Mouse (Mus musculus) spleen, adult 2 months (tissue): ENCODE results near the gene Gnat2. TPM values are rescaled to one million over a fixed set of nuclear protein-coding genes. Genes with fewer than 3 reads are reported as not detected.

Source experiments
- DNase-seq, 2 experiments: peaks; one replicate each; pipeline versions ENCODE4 v3.0.0 to v3.0.0-alpha.2; 2012 to 2021; ENCODE audit warnings: low spot score in 2 of 2, low read depth in 1 of 2
- H3K27ac ChIP-seq: fragments of 200-500 bp; 2 replicates; pipeline ENCODE4 v1.5.1; 2012; ENCODE audit warnings: low read length, inconsistent platforms; ENCODE audit not compliant: insufficient read depth
- H3K27me3 ChIP-seq: fragments of 200-500 bp; 2 replicates; pipeline ENCODE4 v1.6.1; 2012; ENCODE audit warnings: mild to moderate bottlenecking, moderate library complexity, low read length, inconsistent platforms; ENCODE audit not compliant: control insufficient read depth, insufficient read depth
- H3K36me3 ChIP-seq: fragments of 200-500 bp; 2 replicates; pipeline ENCODE4 v1.6.1; 2012; ENCODE audit warnings: mild to moderate bottlenecking, low read length, inconsistent platforms; ENCODE audit not compliant: control insufficient read depth, insufficient read depth
- H3K4me1 ChIP-seq: fragments of 200-500 bp; 2 replicates; pipeline ENCODE4 v1.6.1; 2011; ENCODE audit warnings: inconsistent platforms; ENCODE audit not compliant: control insufficient read depth, insufficient read depth, insufficient read length
- H3K4me3 ChIP-seq: fragments of 200-500 bp; 2 replicates; pipeline ENCODE4 v1.5.1; 2011; ENCODE audit warnings: mild to moderate bottlenecking, inconsistent platforms; ENCODE audit not compliant: insufficient read depth, insufficient read length; ENCODE audit errors: extremely low read depth
- CTCF ChIP-seq: fragments of 200-500 bp; IDR thresholded peaks from 2 replicates; pipeline ENCODE4 v1.5.1; 2011; ENCODE audit warnings: mild to moderate bottlenecking, inconsistent platforms; ENCODE audit not compliant: insufficient read depth, insufficient read length, insufficient replicate concordance; ENCODE audit errors: extremely low read depth
- POLR2A ChIP-seq: fragments of 200-500 bp; IDR thresholded peaks from 2 replicates; pipeline ENCODE4 v1.6.1; 2011; ENCODE audit warnings: low read depth, low read length, inconsistent platforms
- WGBS: fragments of 180-500 bp; shearing (Covaris S2); methylation state at CpG from one replicate; pipeline ENCODE4 v1.1.7; 2018; 5-methylcytosine and 5-hydroxymethylcytosine counted together
- polyA plus RNA-seq: library from polyadenylated mRNA; depleted of rRNA; stranded (reverse); fragments of >200 nt; gene quantifications from 2 replicates; pipeline ENCODE4 v1.2.3, GENCODE M21; 2012

Gene Gnat2
- polyA plus RNA-seq, 1 experiment: 0.18 TPM

DNA sequence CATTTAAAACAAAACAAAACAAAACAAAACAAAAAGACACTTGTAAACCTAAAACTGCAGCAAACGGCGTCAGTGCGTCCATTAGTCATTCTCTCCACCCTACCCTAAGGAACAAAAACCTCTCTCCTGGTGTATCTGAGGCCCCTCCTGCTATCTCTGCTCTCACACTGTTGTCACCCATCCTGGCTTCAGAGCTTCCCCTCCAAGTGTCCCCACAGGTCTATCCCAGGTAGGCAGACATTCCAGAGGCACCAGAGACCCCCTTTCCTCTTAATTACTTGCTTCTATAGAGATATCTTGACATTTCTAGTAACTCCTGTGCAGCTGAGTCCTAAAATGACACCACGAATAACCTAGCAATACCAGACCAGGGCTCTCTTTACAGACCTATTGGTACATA is 36.8 kb downstream of the Gnat2 start:
- Histone ChIP-seq H3K4me1 (peaks cover 5% of the 10 kb centered on the region; the same call in 1 of the 2 replicates), H3K36me3 (no peaks in the 10 kb centered on the region), H3K27ac (no peak overlapping the region), H3K27me3 (no peaks in the 10 kb centered on the region), H3K4me3 (no peak overlapping the region)
- no peak for TF ChIP-seq CTCF
- no peak for TF ChIP-seq POLR2A
- WGBS: 89% methylated on average over 4 of the region's 4 CpGs
- no peak for DNase-seq

DNA sequence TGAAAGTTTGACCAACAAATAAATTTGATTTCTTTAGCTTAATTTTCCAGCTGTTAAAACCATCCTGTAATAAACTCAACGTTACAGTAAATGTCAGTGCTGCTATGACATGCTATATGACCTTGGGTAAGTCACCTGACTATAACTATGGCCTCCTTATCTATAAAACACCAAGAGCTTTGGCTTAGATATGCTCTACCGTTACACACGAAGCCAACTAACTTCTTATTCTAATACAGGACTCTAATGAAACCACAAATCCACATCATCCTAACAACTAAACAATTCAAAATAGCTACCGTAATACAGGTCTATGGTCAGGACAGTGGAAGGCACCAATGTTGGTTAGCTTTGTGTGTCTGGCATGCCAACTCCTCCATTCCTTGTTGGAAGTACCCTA is 37.2 kb downstream of the Gnat2 start:
- no peak for TF ChIP-seq CTCF
- TF ChIP-seq POLR2A: no peak
- Histone ChIP-seq H3K27ac (no peak overlapping the region), H3K27me3 (no peaks in the 10 kb centered on the region), H3K36me3 (no peaks in the 10 kb centered on the region), H3K4me3 (no peak overlapping the region), H3K4me1 (peaks cover 7% of the 10 kb centered on the region; the same call in 1 of the 2 replicates)
- 81% methylated on average over 4 of the region's 4 CpGs for WGBS
- no peak for DNase-seq

DNA sequence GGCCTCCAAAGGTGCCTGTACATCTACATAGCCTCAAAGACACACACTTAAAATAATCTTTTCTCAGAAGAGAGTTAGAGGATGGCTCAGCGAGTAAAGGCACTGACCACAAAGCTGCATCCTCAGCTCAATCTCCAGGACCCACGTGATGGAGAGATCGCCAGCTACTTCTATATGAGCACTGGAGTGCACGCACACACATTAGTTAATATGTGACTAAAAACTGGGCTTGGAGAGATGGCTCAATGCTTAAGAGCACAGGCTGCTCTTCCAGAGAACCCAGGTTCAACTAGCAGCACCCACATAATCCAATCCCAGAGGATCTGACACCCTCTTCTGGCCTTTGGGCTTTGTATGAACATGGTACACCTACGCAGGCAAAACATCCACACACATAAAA is 38.6 kb downstream of the Gnat2 start:
- Histone ChIP-seq H3K4me3 (no peak overlapping the region), H3K4me1 (peaks cover 7% of the 10 kb centered on the region; the same call in 1 of the 2 replicates), H3K36me3 (no peaks in the 10 kb centered on the region), H3K27me3 (no peaks in the 10 kb centered on the region), H3K27ac (no peak overlapping the region)
- 92% methylated on average over 5 of the region's 5 CpGs for WGBS
- DNase-seq: no peak
- TF ChIP-seq CTCF: no peak
- no peak for TF ChIP-seq POLR2A

DNA sequence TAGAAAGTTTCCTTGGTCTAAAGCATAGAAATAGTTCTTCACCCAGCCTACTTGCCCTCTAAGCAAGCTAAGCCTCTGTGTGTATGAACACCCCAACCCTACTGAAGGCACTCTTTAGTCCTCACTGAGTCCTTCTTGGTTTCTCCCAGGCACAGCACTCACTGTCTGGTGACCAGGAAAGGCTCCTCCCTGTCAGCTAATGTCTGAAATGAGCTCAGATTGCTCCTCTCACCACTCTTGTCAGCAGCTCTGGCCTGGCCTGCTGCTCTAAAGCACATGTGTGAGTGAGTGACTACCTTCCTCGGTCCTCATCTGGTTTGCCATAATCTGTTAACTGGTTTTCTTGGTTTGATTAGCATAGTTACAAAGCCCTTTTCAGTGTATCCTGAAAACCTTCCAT is 39.2 kb downstream of the Gnat2 start:
- no peak overlapping the region for H3K27ac ChIP-seq
- 82% methylated on average over 1 of the region's 1 CpGs for WGBS

DNA sequence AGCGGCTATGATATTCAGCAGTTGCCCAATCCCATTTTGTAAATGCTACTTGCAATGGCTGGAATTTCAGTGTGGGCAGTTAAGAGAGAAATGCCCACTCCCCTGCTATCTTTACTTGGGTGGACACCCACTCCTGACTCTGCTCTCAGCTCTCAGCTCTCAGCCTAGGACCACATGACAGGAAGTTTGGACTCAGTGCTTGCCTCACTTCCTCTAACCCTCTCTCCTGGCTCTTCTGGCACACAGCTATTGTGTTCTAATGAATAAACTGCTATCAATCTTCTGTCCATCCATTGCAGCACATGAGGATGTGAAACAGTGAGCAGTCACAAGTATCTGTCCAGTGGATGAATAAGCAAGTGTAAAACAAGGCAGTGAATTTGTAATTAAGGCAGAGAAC is 39.9 kb downstream of the Gnat2 start:
- TF ChIP-seq CTCF: no peak
- TF ChIP-seq POLR2A: no peak
- peaks cover 7% of the 10 kb centered on the region; the same call in 1 of the 2 replicates for H3K4me1 ChIP-seq
- H3K4me3 ChIP-seq: no peak overlapping the region
- H3K27ac ChIP-seq: no peak overlapping the region
- no peaks in the 10 kb centered on the region for H3K36me3 ChIP-seq
- no peak for DNase-seq
- 94% methylated on average over 1 of the region's 1 CpGs for WGBS
- H3K27me3 ChIP-seq: no peaks in the 10 kb centered on the region

More for the DNA sequence above, 39.2 kb downstream of the Gnat2 start:
- DNase-seq: no peak
- Histone ChIP-seq H3K27me3 (no peaks in the 10 kb centered on the region), H3K36me3 (no peaks in the 10 kb centered on the region), H3K4me3 (no peak overlapping the region), H3K4me1 (peaks cover 7% of the 10 kb centered on the region; the same call in 1 of the 2 replicates)
- TF ChIP-seq CTCF (no peak), POLR2A (no peak)

DNA sequence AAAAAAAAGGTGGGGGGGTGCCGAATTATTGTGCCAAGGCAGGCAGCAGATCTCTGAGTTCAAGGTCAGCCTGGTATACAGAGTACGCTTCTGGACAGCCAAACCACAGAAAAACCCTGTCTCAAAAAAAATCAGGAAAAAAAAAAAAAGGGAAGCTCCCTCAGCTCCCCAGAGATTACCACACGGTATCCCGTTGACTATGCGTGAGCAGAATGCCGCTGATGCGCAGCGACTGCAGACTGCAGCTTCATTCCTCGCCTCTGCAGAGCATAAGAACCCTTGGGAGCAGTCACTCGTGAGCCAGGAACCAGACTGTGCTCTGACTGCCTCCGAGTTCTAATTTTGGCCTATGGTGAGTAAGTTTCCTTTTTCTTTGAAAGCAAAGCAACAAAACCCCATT is 42.1 kb downstream of the Gnat2 start:
- no peak for DNase-seq
- H3K4me1 ChIP-seq: peaks cover 9% of the 10 kb centered on the region; the same call in 1 of the 2 replicates
- no peak overlapping the region for H3K27ac ChIP-seq
- H3K4me3 ChIP-seq: no peak overlapping the region
- no peaks in the 10 kb centered on the region for H3K27me3 ChIP-seq
- TF ChIP-seq CTCF (no peak), POLR2A (no peak)
- 32% methylated on average over 11 of the region's 11 CpGs for WGBS
- no peaks in the 10 kb centered on the region for H3K36me3 ChIP-seq

DNA sequence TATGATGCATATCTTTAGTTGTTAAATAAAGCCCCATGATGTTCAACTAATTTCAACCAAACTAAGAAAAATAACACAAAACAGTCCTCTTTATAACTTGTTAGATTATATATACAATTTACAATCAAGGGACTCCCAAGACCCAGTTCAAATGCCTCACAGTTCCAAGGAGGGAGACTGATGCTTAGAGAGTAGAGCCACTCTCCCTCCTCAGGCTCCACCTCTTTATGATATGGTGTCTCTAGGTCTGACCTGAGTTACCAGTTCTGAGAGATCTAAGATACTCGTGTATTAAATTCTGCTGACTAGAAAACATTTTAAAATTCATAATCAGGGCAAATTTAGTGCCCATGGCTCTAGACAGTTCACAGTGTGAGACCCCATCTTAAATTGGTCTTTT is 46.5 kb downstream of the Gnat2 start:
- TF ChIP-seq CTCF (no peak), POLR2A (no peak)
- DNase-seq: no peak
- Histone ChIP-seq H3K4me1 (peaks cover 4% of the 10 kb centered on the region; the same call in 1 of the 2 replicates), H3K4me3 (no peak overlapping the region), H3K36me3 (peaks cover 2% of the 10 kb centered on the region; the same call in 1 of the 2 replicates), H3K27ac (no peak overlapping the region), H3K27me3 (no peaks in the 10 kb centered on the region)
- whole genome bisulfite sequencing: 73% methylated on average over 1 of the region's 1 CpGs
